Mouse (Mus musculus): ENCODE data around the gene Ptrhd1. TPM values are rescaled to one million over a fixed set of nuclear protein-coding genes. Genes with fewer than 3 reads are reported as not detected.

Gene Ptrhd1
- polyA plus RNA-seq, 1 experiment from 2014 or later = 5.0 TPM

- DNase-seq (ENCODE audit: low spot score) (no peak), ATAC-seq (replicated peaks; ENCODE audit: insufficient number of reproducible peaks, low FRiP score, low TSS enrichment, low read depth) (no peak)
- Histone ChIP-seq H3K36me3 (replicated peaks; ENCODE audit: control insufficient read depth, insufficient read depth, low read depth, low read length) (no peaks in the 10 kb centered on the region), H3K4me3 (ENCODE audit: low read depth, low read length) (no peak overlapping the region), H3K9ac (replicated peaks; ENCODE audit: low read length) (no peak overlapping the region), H3K4me1 (ENCODE audit: control insufficient read depth, insufficient read depth, low read length) (no peaks in the 10 kb centered on the region), H3K27ac (replicated peaks; ENCODE audit: low read depth, low read length) (no peak overlapping the region), H3K4me2 (ENCODE audit: low read depth, low read length) (no peak overlapping the region), H3K27me3 (ENCODE audit: control insufficient read depth, insufficient read depth, low read length) (no peaks in the 10 kb centered on the region), H3K9me3 (replicated peaks; ENCODE audit: control insufficient read depth, low read length) (no peaks in the 10 kb centered on the region)
- 91% methylated on average over 4 of the region's 4 CpGs for WGBS
These were observed 35.1 kb upstream of the Ptrhd1 start for GRCm38 (mm10) chr12:4198702-4199101.

- Histone ChIP-seq H3K27me3 (ENCODE audit: control insufficient read depth, insufficient read depth, low read length) (no peaks in the 10 kb centered on the region), H3K36me3 (replicated peaks; ENCODE audit: control insufficient read depth, insufficient read depth, low read depth, low read length) (no peaks in the 10 kb centered on the region), H3K4me3 (ENCODE audit: low read depth, low read length) (no peak overlapping the region), H3K9me3 (replicated peaks; ENCODE audit: control insufficient read depth, low read length) (no peaks in the 10 kb centered on the region), H3K4me1 (ENCODE audit: control insufficient read depth, insufficient read depth, low read length) (no peaks in the 10 kb centered on the region), H3K4me2 (ENCODE audit: low read depth, low read length) (no peak overlapping the region), H3K27ac (replicated peaks; ENCODE audit: low read depth, low read length) (no peak overlapping the region), H3K9ac (replicated peaks; ENCODE audit: low read length) (no peak overlapping the region)
- 95% methylated on average over 11 of the region's 11 CpGs for WGBS
- DNase-seq (ENCODE audit: low spot score) (no peak), ATAC-seq (replicated peaks; ENCODE audit: insufficient number of reproducible peaks, low FRiP score, low TSS enrichment, low read depth) (no peak)
These were observed 34.6 kb upstream of the Ptrhd1 start for GRCm38 (mm10) chr12:4199271-4199670.

- Histone ChIP-seq H3K27ac (replicated peaks; ENCODE audit: low read depth, low read length) (no peak overlapping the region), H3K27me3 (ENCODE audit: control insufficient read depth, insufficient read depth, low read length) (no peaks in the 10 kb centered on the region), H3K36me3 (replicated peaks; ENCODE audit: control insufficient read depth, insufficient read depth, low read depth, low read length) (no peaks in the 10 kb centered on the region; the same call in 1 of the 2 replicates), H3K4me3 (ENCODE audit: low read depth, low read length) (no peak overlapping the region), H3K4me2 (ENCODE audit: low read depth, low read length) (no peak overlapping the region), H3K9me3 (replicated peaks; ENCODE audit: control insufficient read depth, low read length) (no peaks in the 10 kb centered on the region), H3K9ac (replicated peaks; ENCODE audit: low read length) (no peak overlapping the region), H3K4me1 (ENCODE audit: control insufficient read depth, insufficient read depth, low read length) (no peaks in the 10 kb centered on the region)
- ATAC-seq (replicated peaks; ENCODE audit: insufficient number of reproducible peaks, low FRiP score, low TSS enrichment, low read depth) = no peak
- WGBS = 91% methylated on average over 13 of the region's 13 CpGs
- no peak for DNase-seq (ENCODE audit: low spot score)
These were observed 32.2 kb upstream of the Ptrhd1 start for GRCm38 (mm10) chr12:4201454-4202200.

- Histone ChIP-seq H3K4me2 (ENCODE audit: low read depth, low read length) (no peak overlapping the region), H3K4me1 (ENCODE audit: control insufficient read depth, insufficient read depth, low read length) (no peaks in the 10 kb centered on the region), H3K9me3 (replicated peaks; ENCODE audit: control insufficient read depth, low read length) (no peaks in the 10 kb centered on the region), H3K27me3 (ENCODE audit: control insufficient read depth, insufficient read depth, low read length) (no peaks in the 10 kb centered on the region), H3K9ac (replicated peaks; ENCODE audit: low read length) (no peak overlapping the region), H3K36me3 (replicated peaks; ENCODE audit: control insufficient read depth, insufficient read depth, low read depth, low read length) (no peaks in the 10 kb centered on the region; the same call in 1 of the 2 replicates), H3K4me3 (ENCODE audit: low read depth, low read length) (no peak overlapping the region), H3K27ac (replicated peaks; ENCODE audit: low read depth, low read length) (no peak overlapping the region)
- WGBS = 91% methylated on average over 4 of the region's 4 CpGs
- DNase-seq (ENCODE audit: low spot score) (no peak), ATAC-seq (replicated peaks; ENCODE audit: insufficient number of reproducible peaks, low FRiP score, low TSS enrichment, low read depth) (no peak)
These were observed 31.6 kb upstream of the Ptrhd1 start for GRCm38 (mm10) chr12:4202206-4202605.

GRCm38 (mm10) chr12:4206106-4206505 is 27.7 kb upstream of the Ptrhd1 start:
- no peak for DNase-seq (ENCODE audit: low spot score)
- Histone ChIP-seq H3K4me3 (ENCODE audit: low read depth, low read length) (no peak overlapping the region), H3K9me3 (replicated peaks; ENCODE audit: control insufficient read depth, low read length) (no peaks in the 10 kb centered on the region), H3K9ac (replicated peaks; ENCODE audit: low read length) (no peak overlapping the region), H3K36me3 (replicated peaks; ENCODE audit: control insufficient read depth, insufficient read depth, low read depth, low read length) (no peaks in the 10 kb centered on the region; the same call in 1 of the 2 replicates), H3K4me1 (ENCODE audit: control insufficient read depth, insufficient read depth, low read length) (no peaks in the 10 kb centered on the region), H3K27ac (replicated peaks; ENCODE audit: low read depth, low read length) (no peak overlapping the region), H3K27me3 (ENCODE audit: control insufficient read depth, insufficient read depth, low read length) (no peaks in the 10 kb centered on the region), H3K4me2 (ENCODE audit: low read depth, low read length) (no peak overlapping the region)
- ATAC-seq (replicated peaks; ENCODE audit: insufficient number of reproducible peaks, low FRiP score, low TSS enrichment, low read depth) = no peak
- WGBS = 93% methylated on average over 11 of the region's 11 CpGs

- peak; percentile 58 for DNase-seq (ENCODE audit: low spot score)
- no peaks in the 10 kb centered on the region for H3K4me1 ChIP-seq (ENCODE audit: control insufficient read depth, insufficient read depth, low read length)
- WGBS = 78% methylated on average over 15 of the region's 15 CpGs
- no peak for ATAC-seq (replicated peaks; ENCODE audit: insufficient number of reproducible peaks, low FRiP score, low TSS enrichment, low read depth)
- H3K4me2 ChIP-seq (ENCODE audit: low read depth, low read length) = no peak overlapping the region
- no peaks in the 10 kb centered on the region; the same call in none of the 2 replicates for H3K36me3 ChIP-seq (replicated peaks; ENCODE audit: control insufficient read depth, insufficient read depth, low read depth, low read length)
- H3K9ac ChIP-seq (replicated peaks; ENCODE audit: low read length) = no peak overlapping the region
- H3K9me3 ChIP-seq (replicated peaks; ENCODE audit: control insufficient read depth, low read length) = no peaks in the 10 kb centered on the region
- no peak overlapping the region for H3K27ac ChIP-seq (replicated peaks; ENCODE audit: low read depth, low read length)
- no peaks in the 10 kb centered on the region for H3K27me3 ChIP-seq (ENCODE audit: control insufficient read depth, insufficient read depth, low read length)
- H3K4me3 ChIP-seq (ENCODE audit: low read depth, low read length) = no peak overlapping the region
These were observed 25.3 kb upstream of the Ptrhd1 start for GRCm38 (mm10) chr12:4208405-4209133.

GRCm38 (mm10) chr12:4209196-4209595 is 24.6 kb upstream of the Ptrhd1 start:
- H3K4me2 ChIP-seq (ENCODE audit: low read depth, low read length) = no peak overlapping the region
- no peak overlapping the region for H3K9ac ChIP-seq (replicated peaks; ENCODE audit: low read length)
- no peak overlapping the region for H3K27ac ChIP-seq (replicated peaks; ENCODE audit: low read depth, low read length)
- ATAC-seq (replicated peaks; ENCODE audit: insufficient number of reproducible peaks, low FRiP score, low TSS enrichment, low read depth) (no peak), DNase-seq (ENCODE audit: low spot score) (no peak)
- no peak overlapping the region for H3K4me3 ChIP-seq (ENCODE audit: low read depth, low read length)
- no peaks in the 10 kb centered on the region for H3K4me1 ChIP-seq (ENCODE audit: control insufficient read depth, insufficient read depth, low read length)
- H3K27me3 ChIP-seq (ENCODE audit: control insufficient read depth, insufficient read depth, low read length) = no peaks in the 10 kb centered on the region
- no peaks in the 10 kb centered on the region; the same call in none of the 2 replicates for H3K36me3 ChIP-seq (replicated peaks; ENCODE audit: control insufficient read depth, insufficient read depth, low read depth, low read length)
- 96% methylated on average over 9 of the region's 9 CpGs for whole genome bisulfite sequencing
- H3K9me3 ChIP-seq (replicated peaks; ENCODE audit: control insufficient read depth, low read length) = no peaks in the 10 kb centered on the region

GRCm38 (mm10) chr12:4211174-4211573 is 22.7 kb upstream of the Ptrhd1 start:
- Histone ChIP-seq H3K4me1 (ENCODE audit: control insufficient read depth, insufficient read depth, low read length) (no peaks in the 10 kb centered on the region), H3K27ac (replicated peaks; ENCODE audit: low read depth, low read length) (no peak overlapping the region), H3K27me3 (ENCODE audit: control insufficient read depth, insufficient read depth, low read length) (no peaks in the 10 kb centered on the region), H3K4me2 (ENCODE audit: low read depth, low read length) (no peak overlapping the region), H3K9ac (replicated peaks; ENCODE audit: low read length) (no peak overlapping the region), H3K4me3 (ENCODE audit: low read depth, low read length) (no peak overlapping the region), H3K36me3 (replicated peaks; ENCODE audit: control insufficient read depth, insufficient read depth, low read depth, low read length) (no peaks in the 10 kb centered on the region; the same call in 1 of the 2 replicates), H3K9me3 (replicated peaks; ENCODE audit: control insufficient read depth, low read length) (no peaks in the 10 kb centered on the region)
- ATAC-seq (replicated peaks; ENCODE audit: insufficient number of reproducible peaks, low FRiP score, low TSS enrichment, low read depth) (no peak), DNase-seq (ENCODE audit: low spot score) (no peak)
- WGBS = 84% methylated on average over 9 of the region's 9 CpGs
